Mouse (Mus musculus): ENCODE measurements at regions not wholly inside any gene's neighbourhood (a gene's known extent, or its start where the extent isn't known, plus 50 kb on each side); places are given as distances from the start of the nearest gene placed in this dataset.
A peak's percentile ranks its signal among the peaks of the same experiment; 100 is the strongest.

DNA sequence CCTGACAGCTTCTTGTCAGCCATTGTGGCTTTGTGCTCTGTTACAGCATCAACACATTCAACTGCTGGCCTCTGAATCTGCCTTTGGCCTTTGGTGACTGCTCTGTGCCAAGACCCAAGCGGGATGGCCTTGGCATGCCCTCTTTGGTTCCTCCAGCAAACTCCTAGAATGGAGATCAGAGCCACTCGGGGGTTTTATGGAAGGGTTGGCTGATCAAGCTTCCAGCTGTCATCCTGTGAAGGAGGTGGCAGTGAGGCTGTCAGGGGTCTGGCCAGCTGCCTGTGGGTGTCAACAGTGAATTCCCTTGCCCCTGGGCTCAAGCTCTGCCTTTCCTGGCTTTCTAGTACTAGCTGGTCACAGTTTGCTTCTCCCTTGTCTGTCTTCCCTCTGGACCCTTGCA lies 195.6 kb downstream of the Bcl2l11 start:
- H3K4me2 ChIP-seq (ENCODE audit: insufficient read depth, low read depth, poor library complexity, severe bottlenecking), result no peak overlapping the region
- H3K4me1 ChIP-seq (ENCODE audit: control insufficient read depth in 1 of 2, insufficient read depth in 2 of 2), result peaks cover 36 to 79% of the 10 kb centered on the region in 2 experiments
- H3K79me2 ChIP-seq (replicated peaks; ENCODE audit: control insufficient read depth, extremely low read depth, insufficient read depth, poor library complexity, severe bottlenecking), result no peaks in the 10 kb centered on the region
- no peaks in the 10 kb centered on the region for H3K27me3 ChIP-seq (replicated peaks)
- peaks cover 3% of the 10 kb centered on the region for H3K9me3 ChIP-seq (replicated peaks; ENCODE audit: low read length)
- H3K27ac ChIP-seq (ENCODE audit: insufficient read depth, low read depth), result no peak overlapping the region
- no peak overlapping the region for H3K9ac ChIP-seq (ENCODE audit: insufficient read depth, low read depth)
- TF ChIP-seq RAD21 (IDR thresholded peaks at IDR 0.05; ENCODE audit: low read depth, low read length) (no peak), NELFE (IDR thresholded peaks at IDR 0.05; ENCODE audit: low read depth, low read length) (no peak), RCOR1 (conservative IDR thresholded peaks at IDR 0.05; ENCODE audit: low read depth, low read length) (no peak), ELF1 (IDR thresholded peaks at IDR 0.05; ENCODE audit: low read depth, low read length) (no peak), MYC (IDR thresholded peaks at IDR 0.05; ENCODE audit: low read depth, low read length) (no peak), ZC3H11A (IDR thresholded peaks at IDR 0.05; ENCODE audit: low read depth, low read length) (no peak), MXI1 (IDR thresholded peaks at IDR 0.05; ENCODE audit: low read depth, low read length) (no peak), POLR2AphosphoS2 (IDR thresholded peaks at IDR 0.05; ENCODE audit: low read depth, low read length) (no peak), E2F4 (IDR thresholded peaks at IDR 0.05; ENCODE audit: insufficient replicate concordance, low read depth, low read length) (no peak), SMC3 (IDR thresholded peaks at IDR 0.05; ENCODE audit: low read depth, low read length) (no peak), TBP (conservative IDR thresholded peaks at IDR 0.05; ENCODE audit: low read depth, low read length) (no peak), MAX (IDR thresholded peaks at IDR 0.05; ENCODE audit: low read length) (no peak), MEF2A (IDR thresholded peaks at IDR 0.05; ENCODE audit: borderline replicate concordance, low read depth, low read length) (no peak), USF1 (IDR thresholded peaks at IDR 0.05; ENCODE audit: low read depth, low read length) (no peak), CHD1 (IDR thresholded peaks at IDR 0.05; ENCODE audit: low read depth, low read length) (no peak)
- in situ Hi-C loops (cut with MboI; ENCODE audit: low pct_ligation_motif_present, low pct_unique_long_range_greater_than_20kb, low sequenced_read_pairs) (no loop called here), dilution Hi-C loops (cut with MboI; ENCODE audit: extremely low pct_ligation_motif_present, extremely low pct_unique_long_range_greater_than_20kb, low sequenced_read_pairs) (no loop called here)
- H3K36me3 ChIP-seq (replicated peaks in 1 of 2; ENCODE audit: control insufficient read depth in 1 of 2, insufficient read depth in 1 of 2, low read length in 1 of 2), result peaks cover 0 to 1% of the 10 kb centered on the region in 2 experiments
- no peak overlapping the region for H3K4me3 ChIP-seq (replicated peaks in 1 of 3; ENCODE audit: low read depth in 2 of 3, low read length in 2 of 3, poor library complexity in 1 of 3)
- no peak for DNase-seq (ENCODE audit: extremely low read depth)

- peaks cover 0 to 1% of the 10 kb centered on the region in 2 experiments for H3K36me3 ChIP-seq (replicated peaks in 1 of 2; ENCODE audit: control insufficient read depth in 1 of 2, insufficient read depth in 1 of 2, low read length in 1 of 2)
- dilution Hi-C loops (cut with MboI; ENCODE audit: extremely low pct_ligation_motif_present, extremely low pct_unique_long_range_greater_than_20kb, low sequenced_read_pairs), result no loop called here
- no peaks in the 10 kb centered on the region for H3K27me3 ChIP-seq (replicated peaks)
- peaks cover 5% of the 10 kb centered on the region for H3K9me3 ChIP-seq (replicated peaks; ENCODE audit: low read length)
- no peak overlapping the region for H3K4me2 ChIP-seq (ENCODE audit: insufficient read depth, low read depth, poor library complexity, severe bottlenecking)
- no peak overlapping the region for H3K27ac ChIP-seq (ENCODE audit: insufficient read depth, low read depth)
- no peaks in the 10 kb centered on the region for H3K79me2 ChIP-seq (replicated peaks; ENCODE audit: control insufficient read depth, extremely low read depth, insufficient read depth, poor library complexity, severe bottlenecking)
- no peak for TF ChIP-seq RAD21 (IDR thresholded peaks at IDR 0.05; ENCODE audit: low read depth, low read length)
- no peak for TF ChIP-seq MXI1 (IDR thresholded peaks at IDR 0.05; ENCODE audit: low read depth, low read length)
- TF ChIP-seq MAZ (IDR thresholded peaks at IDR 0.05; ENCODE audit: low read depth, low read length), result no peak
- no peak for TF ChIP-seq USF1 (IDR thresholded peaks at IDR 0.05; ENCODE audit: low read depth, low read length)
- no peak for TF ChIP-seq SMC3 (IDR thresholded peaks at IDR 0.05; ENCODE audit: low read depth, low read length)
- TF ChIP-seq JUN (IDR thresholded peaks at IDR 0.05; ENCODE audit: insufficient read depth, low read depth, low read length), result no peak
- no peak for TF ChIP-seq NRF1 (IDR thresholded peaks at IDR 0.05; ENCODE audit: low read depth, low read length)
- no peak for TF ChIP-seq E2F4 (IDR thresholded peaks at IDR 0.05; ENCODE audit: insufficient replicate concordance, low read depth, low read length)
- TF ChIP-seq KAT2A (IDR thresholded peaks at IDR 0.05; ENCODE audit: insufficient replicate concordance, low read length), result no peak
- no peak for TF ChIP-seq SIN3A (IDR thresholded peaks at IDR 0.05; ENCODE audit: low read length)
- no peak for TF ChIP-seq ELF1 (IDR thresholded peaks at IDR 0.05; ENCODE audit: low read depth, low read length)
- no peak for TF ChIP-seq POLR2AphosphoS2 (IDR thresholded peaks at IDR 0.05; ENCODE audit: low read depth, low read length)
- no peak overlapping the region for H3K9ac ChIP-seq (ENCODE audit: insufficient read depth, low read depth)
- in situ Hi-C loops (cut with MboI; ENCODE audit: low pct_ligation_motif_present, low pct_unique_long_range_greater_than_20kb, low sequenced_read_pairs), result no loop called here
- peak overlapping the region in 1 of 3 experiments; percentile 5 for H3K4me3 ChIP-seq (replicated peaks in 1 of 3; ENCODE audit: low read depth in 2 of 3, low read length in 2 of 3, poor library complexity in 1 of 3)
- no peak for DNase-seq (ENCODE audit: extremely low read depth)
- peaks cover 23 to 65% of the 10 kb centered on the region in 2 experiments for H3K4me1 ChIP-seq (ENCODE audit: control insufficient read depth in 1 of 2, insufficient read depth in 2 of 2)
Measured at GRCm38 (mm10) chr2:128324256-128325096, 198.6 kb downstream of the Bcl2l11 start.

Measured in CH12.LX (cell line).